Mouse (Mus musculus) heart, postnatal 0 days (tissue): ENCODE measurements around the gene Ints5. TPM values are rescaled to one million over a fixed set of nuclear protein-coding genes. Genes with fewer than 3 reads are reported as not detected.

Source experiments
- ATAC-seq: fragments of 200-750 bp; cut with Nextera tagmentation; 2 replicates; pipeline ENCODE4 v1.8.0; 2017; ENCODE audit warnings: low read depth, moderate number of reproducible peaks, moderate library complexity; ENCODE audit not compliant: insufficient read depth
- DNase-seq: peaks from one replicate; pipeline ENCODE4 v3.0.0-alpha.2; 2016; ENCODE audit warnings: low spot score
- H3K27ac ChIP-seq: fragments of 300-500 bp; sonication (generic); 2 replicates; pipeline ENCODE4 v1.5.1; 2014; ENCODE audit warnings: low read depth, mild to moderate bottlenecking
- H3K27me3 ChIP-seq: fragments of 300-500 bp; sonication (generic); 2 replicates; pipeline ENCODE4 v1.6.1; 2014; ENCODE audit warnings: low read length, mixed read lengths; ENCODE audit not compliant: control insufficient read depth, insufficient read depth
- H3K36me3 ChIP-seq: fragments of 300-500 bp; sonication (generic); replicated peaks from 2 replicates; pipeline ENCODE4 v1.6.1; 2014; ENCODE audit warnings: low read length, mixed read lengths; ENCODE audit not compliant: control insufficient read depth, insufficient read depth
- H3K4me1 ChIP-seq: fragments of 300-500 bp; sonication (generic); 2 replicates; pipeline ENCODE4 v1.6.1; 2014; ENCODE audit warnings: antibody characterized with exemption; ENCODE audit not compliant: control insufficient read depth, insufficient read depth
- H3K4me2 ChIP-seq: fragments of 300-500 bp; sonication (generic); 2 replicates; pipeline ENCODE4 v1.6.1; 2014; ENCODE audit warnings: low read depth, mild to moderate bottlenecking, low read length, moderate library complexity
- H3K4me3 ChIP-seq: fragments of 300-500 bp; sonication (generic); 2 replicates; pipeline ENCODE4 v1.5.1; 2014; ENCODE audit warnings: low read depth, low read length
- H3K9ac ChIP-seq: fragments of 300-500 bp; sonication (generic); replicated peaks from 2 replicates; pipeline ENCODE4 v1.6.1; 2014; ENCODE audit warnings: low read depth, low read length, mixed read lengths
- H3K9me3 ChIP-seq: fragments of 300-500 bp; sonication (generic); replicated peaks from 2 replicates; pipeline ENCODE4 v1.6.1; 2016; ENCODE audit warnings: low read length; ENCODE audit not compliant: control insufficient read depth
- CTCF ChIP-seq: IDR thresholded peaks from 2 replicates; pipeline ENCODE4 v1.5.1; 2016; ENCODE audit warnings: antibody characterized with exemption, control low read depth, low read depth
- EP300 ChIP-seq: IDR thresholded peaks from 2 replicates; pipeline ENCODE4 v1.6.1; 2016; ENCODE audit warnings: antibody characterized with exemption, low read depth
- WGBS: fragments of 180-500 bp; shearing (Covaris S2); extraction: QIAGEN DNeasy Blood & Tissue Kit; methylation state at CpG from one replicate; pipeline ENCODE4 v1.1.7; 2014; 5-methylcytosine and 5-hydroxymethylcytosine counted together
- polyA plus RNA-seq: library from polyadenylated mRNA; unstranded; fragments of >200 nt; fragmentation: Nextera tagmentation; extraction: Ambion mirVana; gene quantifications from 2 replicates; pipeline ENCODE4 v1.2.1, GENCODE M21; 2015
- total RNA-seq: library from RNA; depleted of rRNA; stranded (reverse); fragments of >200 nt; gene quantifications from 2 replicates; pipeline ENCODE4 v1.2.3, GENCODE M21; 2014; ENCODE audit warnings: low replicate concordance

The Ints5 gene
- total and polyA plus RNA-seq, 2 experiments from 2014 or later: 14.2 to 25.6 TPM

DNA sequence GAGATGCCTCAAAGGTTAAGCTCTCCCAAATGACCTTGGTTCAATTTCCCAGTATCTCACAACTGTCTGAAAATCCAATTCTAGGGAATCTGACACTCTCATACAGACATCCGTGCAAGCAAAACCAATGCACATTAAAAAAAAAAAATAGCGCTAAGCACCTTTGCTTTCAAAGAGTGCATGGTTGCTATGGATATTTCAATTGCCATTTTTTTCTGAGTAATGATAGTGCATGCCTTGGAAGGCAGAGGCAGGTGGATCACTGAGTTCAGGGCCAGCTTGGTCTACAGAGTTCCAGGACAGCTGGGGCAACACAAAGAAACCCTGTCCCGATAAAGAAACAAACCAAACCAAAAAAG is 11.8 kb upstream of the Ints5 start:
- Histone ChIP-seq H3K27ac (peak overlapping the region; percentile 20; the same call in 1 of the 2 replicates), H3K36me3 (peaks cover 16% of the 10 kb centered on the region), H3K4me3 (peak overlapping the region; percentile 72), H3K9me3 (no peaks in the 10 kb centered on the region), H3K9ac (no peak overlapping the region), H3K4me1 (peaks cover 3% of the 10 kb centered on the region), H3K27me3 (no peaks in the 10 kb centered on the region), H3K4me2 (peak overlapping the region; percentile 93)
- ATAC-seq (no peak), DNase-seq (no peak)
- 15% methylated on average over 3 of the region's 3 CpGs for WGBS
- TF ChIP-seq EP300 (no peak), CTCF (no peak)

GRCm38 (mm10) chr19:8883616-8884015 is 9.2 kb upstream of the Ints5 start, which contains the start of the genes Lbhd1 and Gm49403:
TSS of gene Lbhd1 (plus strand) at chr19:8883732.
TSS of gene Gm49403 (plus strand) at chr19:8883930.
- no peak for TF ChIP-seq EP300
- no peak for TF ChIP-seq CTCF
- no peak for ATAC-seq
- no peaks in the 10 kb centered on the region for H3K9me3 ChIP-seq
- peaks cover 9% of the 10 kb centered on the region for H3K4me1 ChIP-seq
- H3K27ac ChIP-seq: no peak within 1 kb of the TSS
- H3K9ac ChIP-seq: no peak within 1 kb of the TSS
- no peak within 1 kb of the TSS for H3K4me2 ChIP-seq
- H3K4me3 ChIP-seq: no peak within 1 kb of the TSS
- 0 out of 2 replicates have a peak, but pooled peaks cover under 1% of the 10 kb centered on the region for H3K36me3 ChIP-seq
- no peak for DNase-seq
- 45% methylated on average over 3 of the region's 3 CpGs for WGBS
- no peaks in the 10 kb centered on the region for H3K27me3 ChIP-seq

DNA sequence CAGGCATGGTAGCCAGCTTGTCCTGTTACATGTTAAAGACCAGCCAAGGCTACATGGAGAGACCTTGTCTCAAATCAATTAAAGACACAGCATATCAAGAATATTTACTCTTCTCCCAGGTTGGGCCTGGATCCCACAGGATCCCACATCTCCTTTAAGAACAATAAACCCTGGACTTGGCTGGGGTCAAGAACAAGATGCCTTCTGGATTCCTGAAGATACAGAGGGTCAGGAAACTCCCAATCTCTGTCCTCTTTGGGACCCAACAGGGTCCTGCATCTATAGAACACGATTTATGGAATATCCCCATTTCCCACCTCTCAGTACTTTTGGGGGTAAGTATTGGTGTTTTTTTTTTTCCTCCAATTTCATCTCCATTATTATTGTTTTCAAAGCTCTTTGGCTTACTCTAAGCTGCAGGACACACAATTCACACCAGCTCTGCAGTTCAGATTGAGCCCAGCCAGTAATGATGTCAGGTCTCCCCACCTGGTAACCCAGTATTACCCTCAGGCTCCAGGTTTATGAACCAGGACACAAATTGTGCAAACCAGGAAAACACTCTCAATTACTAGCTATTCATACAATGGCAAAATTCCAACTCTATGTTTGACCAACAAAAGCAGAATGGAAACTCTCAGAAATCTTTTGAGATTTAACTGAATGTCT is 5.8 kb upstream of the Ints5 start:
- H3K4me3 ChIP-seq: no peak overlapping the region
- no peaks in the 10 kb centered on the region for H3K9me3 ChIP-seq
- no peak for ATAC-seq

DNA sequence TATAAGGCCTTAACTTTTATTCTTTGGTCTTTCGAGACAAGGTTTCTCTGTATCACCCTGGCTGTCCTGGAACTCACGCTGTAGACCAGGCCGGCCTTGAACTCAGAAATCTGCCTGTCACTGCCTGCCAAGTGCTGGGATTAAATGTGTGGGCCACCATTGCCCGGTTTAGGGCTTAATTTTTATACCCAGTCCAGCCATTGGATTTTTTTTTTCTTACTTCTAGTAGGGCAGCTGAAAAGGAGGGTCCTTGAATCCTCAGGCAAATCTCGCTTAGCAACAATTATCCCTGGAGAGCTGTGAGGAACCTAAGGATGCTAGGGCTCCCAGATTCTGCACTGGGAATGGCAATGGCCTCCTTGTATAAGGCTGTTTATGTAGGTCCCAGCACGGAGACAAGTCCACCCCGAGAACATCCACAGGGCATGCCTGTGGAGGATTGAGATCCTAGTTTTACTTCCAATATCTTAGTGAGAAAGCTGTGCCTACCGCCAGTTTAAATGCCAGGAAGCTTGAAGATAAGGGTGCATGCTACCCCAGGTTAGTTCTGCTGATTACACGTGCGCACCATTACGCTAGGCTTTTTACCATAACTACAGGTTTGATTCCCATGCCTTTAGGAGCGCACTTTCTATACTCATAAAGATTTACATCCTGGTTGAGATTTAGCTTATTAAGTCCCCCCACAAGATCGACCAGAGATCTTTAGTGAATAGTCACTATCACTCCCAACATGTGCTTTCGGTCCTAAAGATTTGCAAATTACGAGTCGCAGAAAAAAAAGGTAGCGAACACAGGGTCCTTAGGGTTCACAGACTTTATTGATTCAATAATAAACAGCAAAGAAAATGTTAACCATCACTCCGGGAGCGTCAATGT is 5.0 kb upstream of the Ints5 start:
- TF ChIP-seq CTCF: no peak
- TF ChIP-seq EP300: no peak
- no peaks in the 10 kb centered on the region for H3K9me3 ChIP-seq
- peak overlapping the region; percentile 61 for H3K4me3 ChIP-seq
- WGBS: 20% methylated on average over 19 of the region's 19 CpGs
- no peaks in the 10 kb centered on the region for H3K27me3 ChIP-seq
- H3K4me2 ChIP-seq: peak overlapping the region; percentile 65
- H3K4me1 ChIP-seq: peaks cover 5% of the 10 kb centered on the region; the same call in 1 of the 2 replicates
- DNase-seq (no peak), ATAC-seq (no peak)
- peak overlapping the region; percentile 65 for H3K9ac ChIP-seq
- H3K36me3 ChIP-seq: no peaks in the 10 kb centered on the region; the same call in 1 of the 2 replicates
- H3K27ac ChIP-seq: peak overlapping the region; percentile 70

More for the DNA sequence above, 5.8 kb upstream of the Ints5 start:
- Histone ChIP-seq H3K27ac (no peak overlapping the region), H3K36me3 (no peaks in the 10 kb centered on the region; the same call in 1 of the 2 replicates), H3K9ac (no peak overlapping the region), H3K27me3 (no peaks in the 10 kb centered on the region), H3K4me2 (no peak overlapping the region), H3K4me1 (peaks cover 5% of the 10 kb centered on the region; the same call in 1 of the 2 replicates)
- TF ChIP-seq EP300: no peak
- TF ChIP-seq CTCF: no peak
- 70% methylated on average over 1 of the region's 1 CpGs for WGBS
- no peak for DNase-seq

DNA sequence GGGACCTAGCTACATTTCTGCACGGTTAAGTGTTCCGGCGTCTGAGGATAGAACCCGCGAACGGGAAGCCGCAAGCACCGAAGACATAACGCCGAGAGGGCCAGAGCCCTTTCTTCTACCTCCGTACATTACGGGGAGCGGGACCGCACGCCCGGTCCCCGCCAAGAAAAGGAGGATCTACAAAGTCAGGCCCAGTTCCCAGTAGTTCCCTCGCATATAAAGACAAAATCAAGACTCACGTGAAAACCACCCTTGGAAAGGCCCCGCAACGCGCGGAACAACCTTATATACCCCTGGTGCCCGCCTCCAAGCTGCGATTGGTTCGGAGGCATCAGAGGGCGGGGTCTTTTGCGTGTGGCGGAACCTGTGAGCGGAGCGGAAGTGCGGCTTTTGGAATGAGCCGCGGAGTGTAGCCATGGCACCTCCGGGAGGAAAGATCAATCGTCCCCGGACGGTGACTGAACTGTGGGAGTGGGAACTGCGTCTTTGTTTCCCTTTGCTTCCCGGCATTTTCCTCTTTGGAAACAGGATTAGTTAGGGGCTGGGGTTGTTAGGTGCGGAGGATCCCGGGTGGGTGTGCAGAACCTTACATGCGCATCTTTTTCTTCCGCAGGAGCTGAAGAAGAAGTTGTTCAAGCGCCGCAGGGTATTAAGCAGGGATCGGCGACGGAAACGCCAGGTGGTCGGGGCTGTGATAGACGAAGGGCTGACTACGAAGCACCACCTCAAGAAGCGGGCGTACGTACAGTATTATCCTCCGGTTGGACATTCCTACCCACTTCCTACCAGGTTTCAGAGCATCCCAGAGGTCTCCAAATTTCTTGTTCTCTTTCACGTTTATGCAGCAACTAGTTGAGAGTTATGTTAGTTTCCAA is 4.1 kb upstream of the Ints5 start, which contains the start of the genes 1810009A15Rik and Gm49416:
Gene 1810009A15Rik (plus strand): TSS at position 343 of the 875 bp plus-strand sequence.
Gene Gm49416 (plus strand): TSS at position 416 of the 875 bp plus-strand sequence.
- peaks cover 5% of the 10 kb centered on the region; the same call in 1 of the 2 replicates for H3K4me1 ChIP-seq
- peak within 1 kb of the TSS; percentile 61 for H3K4me3 ChIP-seq
- H3K4me2 ChIP-seq: peak within 1 kb of the TSS; percentile 65
- no peaks in the 10 kb centered on the region for H3K9me3 ChIP-seq
- TF ChIP-seq EP300 (no peak), CTCF (no peak)
- under 1% methylated on average over 58 of the region's 58 CpGs for WGBS
- H3K36me3 ChIP-seq: no peaks in the 10 kb centered on the region; the same call in 1 of the 2 replicates
- H3K27me3 ChIP-seq: no peaks in the 10 kb centered on the region
- ATAC-seq: peak; percentile 95
- peak within 1 kb of the TSS; percentile 70 for H3K27ac ChIP-seq
- peak; percentile 94 for DNase-seq
- H3K9ac ChIP-seq: peak within 1 kb of the TSS; percentile 65
